Mouse (Mus musculus) T-helper 1 cell (primary cell): ENCODE measurements at regions not wholly inside any gene's neighbourhood (a gene's known extent, or its start where the extent isn't known, plus 50 kb on each side); places are given as distances from the start of the nearest gene placed in this dataset.

Experiments
- in situ Hi-C: fragments of 300-600 bp; cut with MboI, MseI; formaldehyde crosslinking; loops from one replicate; pipeline ENCODE4 v1.15.1; 2025; ENCODE audit warnings: high pct_unique_total_duplicates

DNA sequence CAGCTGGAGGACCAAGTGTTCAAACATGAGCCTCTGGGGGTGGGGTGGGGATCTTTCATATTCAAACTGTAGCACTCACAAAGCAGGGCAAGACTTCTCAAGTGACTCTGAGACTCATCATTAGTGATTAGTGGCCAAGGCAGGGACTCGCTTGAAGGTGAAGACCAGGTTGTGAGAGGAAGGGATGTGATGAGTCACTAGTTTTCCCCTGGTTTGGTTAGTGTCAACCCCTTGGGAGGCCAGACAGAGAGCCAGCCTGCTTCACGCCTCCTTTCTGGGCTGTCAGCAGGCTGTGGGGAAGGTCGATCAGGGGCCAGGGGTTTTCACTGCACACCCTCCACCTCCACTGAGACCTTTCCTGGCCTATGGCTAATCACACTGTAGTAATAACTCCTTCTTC is 65.2 kb downstream of the Slc30a10 start:
- in situ Hi-C loops: no loop called here

DNA sequence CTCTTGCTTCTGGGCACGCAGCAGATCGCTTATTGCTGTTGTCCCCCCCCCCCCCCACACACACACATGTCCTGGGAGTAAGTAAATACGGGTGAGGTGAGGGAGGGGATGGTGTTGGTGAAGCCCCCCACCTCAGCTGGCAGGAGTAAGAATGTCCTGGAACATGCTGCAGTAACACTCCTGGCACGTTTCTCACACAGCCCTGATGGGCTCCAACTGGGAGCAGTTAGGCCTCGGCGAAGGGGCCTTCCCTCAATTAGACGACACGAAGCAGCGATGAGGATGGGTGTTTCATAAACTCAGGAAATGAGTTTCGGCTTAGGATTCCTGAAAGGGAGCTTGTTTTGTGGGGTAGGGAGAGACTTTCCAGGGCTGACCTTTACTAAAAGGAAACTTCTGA is 69.4 kb downstream of the Slc30a10 start:
- in situ Hi-C loops: no loop called here

DNA sequence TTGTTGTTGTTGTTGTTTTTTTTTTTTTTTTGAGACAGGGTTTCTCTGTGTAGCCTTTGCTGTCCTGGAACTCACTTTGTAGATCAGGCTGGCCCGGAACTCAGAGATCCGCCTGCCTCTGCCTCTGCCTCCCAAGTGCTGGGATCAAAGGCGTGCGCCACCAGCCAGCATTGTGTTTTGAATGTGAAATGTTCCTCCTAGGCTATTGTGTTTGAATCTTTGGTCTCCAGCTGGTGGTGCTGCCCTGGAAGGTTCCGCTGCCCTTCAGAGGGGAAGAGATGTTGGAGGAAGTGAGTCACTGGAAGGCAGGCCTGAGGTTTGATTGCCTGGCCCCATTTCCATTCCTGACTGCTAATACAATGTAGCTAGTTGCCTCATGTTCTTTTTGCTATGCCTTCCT is 78.8 kb downstream of the Slc30a10 start:
- in situ Hi-C loops: loop anchor here (10.0 to 25.0 kb wide), 2 partner anchors 1179 to 1651 kb away; partner anchors contain the start of gene Tgfb2

DNA sequence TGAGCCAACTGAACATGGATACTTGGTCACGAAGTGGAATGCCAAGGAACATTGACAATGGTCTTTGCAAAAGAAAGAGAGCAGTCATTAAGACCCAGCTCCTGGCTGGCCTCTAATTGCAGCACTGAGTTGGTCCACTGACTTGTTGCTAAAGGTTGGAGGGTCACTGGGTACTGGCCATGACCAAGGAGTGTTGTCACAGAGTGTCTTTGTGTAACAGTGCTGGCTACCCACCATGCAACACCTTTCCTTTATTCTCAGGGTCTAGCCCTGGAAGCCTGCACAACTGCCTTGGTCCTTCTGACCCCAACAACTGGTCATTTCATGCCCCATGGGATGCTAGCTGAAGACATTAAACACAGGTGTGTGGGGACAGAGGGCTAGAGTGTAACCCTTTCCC is 79.5 kb downstream of the Slc30a10 start:
- in situ Hi-C loops: loop anchor here (10.0 to 25.0 kb wide), 2 partner anchors 1178 to 1651 kb away; partner anchors contain the start of gene Tgfb2

DNA sequence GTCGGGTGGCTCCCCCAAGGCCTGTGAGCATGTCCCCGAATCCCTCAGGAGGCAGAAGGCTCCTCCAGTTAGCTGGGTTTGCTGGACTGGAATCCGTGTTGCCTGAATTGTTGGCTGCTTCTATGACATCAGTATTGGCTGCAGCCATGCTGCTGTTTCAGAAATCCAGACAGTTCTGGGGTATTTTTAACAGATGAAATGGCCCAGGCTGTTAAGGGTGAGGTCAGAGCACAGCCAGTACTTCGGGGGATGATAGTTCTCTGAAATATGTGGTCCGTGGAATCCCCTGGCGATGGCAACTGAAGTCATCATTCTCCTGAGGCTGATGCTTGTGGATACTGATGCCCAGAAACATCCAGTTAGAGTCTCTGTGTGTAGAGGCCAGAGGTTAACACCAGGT is 80.7 kb downstream of the Slc30a10 start:
- in situ Hi-C loops: loop anchor here (10.0 to 25.0 kb wide), 2 partner anchors 1177 to 1649 kb away; partner anchors contain the start of gene Tgfb2

DNA sequence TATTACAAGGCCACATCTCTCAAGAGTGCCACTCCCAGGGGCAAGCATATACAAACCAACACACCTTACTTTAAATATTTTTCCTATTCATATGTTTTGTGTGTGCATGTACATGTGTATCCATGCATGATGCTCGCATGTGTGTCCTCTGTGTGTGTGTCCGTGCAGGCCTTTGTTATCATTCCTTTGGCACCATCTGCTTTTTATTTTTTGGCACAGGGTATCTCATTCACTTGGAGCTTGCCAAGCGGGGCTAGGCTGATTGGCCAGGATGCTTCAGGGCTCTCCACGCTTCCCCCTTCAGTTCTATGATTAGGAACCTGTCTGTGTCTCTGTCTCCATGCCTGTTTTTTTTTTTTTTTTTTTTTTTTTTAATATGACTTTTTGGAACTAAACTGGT is 82.6 kb downstream of the Slc30a10 start:
- in situ Hi-C loops: loop anchor here (10.0 to 25.0 kb wide), 2 partner anchors 1175 to 1648 kb away; partner anchors contain the start of gene Tgfb2

DNA sequence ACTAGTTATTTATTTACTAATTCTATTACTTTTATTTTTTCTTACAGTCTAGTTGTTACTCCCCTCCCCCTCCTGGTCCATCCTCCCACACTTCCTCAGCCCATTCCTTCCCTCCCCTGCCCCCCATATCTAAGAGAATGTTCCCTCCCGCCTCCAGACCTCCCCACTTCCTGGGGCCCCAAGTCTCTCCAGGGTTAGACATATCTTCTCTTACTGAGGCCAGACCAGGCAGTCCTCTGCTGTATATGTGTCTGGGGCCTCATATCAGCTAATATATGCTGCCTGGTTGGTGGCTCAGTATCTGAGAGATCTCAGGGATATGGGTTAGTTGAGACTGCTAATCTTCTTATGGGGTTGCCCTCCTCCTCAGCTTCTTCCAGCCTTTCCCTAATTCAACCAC is 84.8 kb downstream of the Slc30a10 start:
- in situ Hi-C loops: loop anchor here (10.0 to 25.0 kb wide), 2 partner anchors 1173 to 1645 kb away; partner anchors contain the start of gene Tgfb2

DNA sequence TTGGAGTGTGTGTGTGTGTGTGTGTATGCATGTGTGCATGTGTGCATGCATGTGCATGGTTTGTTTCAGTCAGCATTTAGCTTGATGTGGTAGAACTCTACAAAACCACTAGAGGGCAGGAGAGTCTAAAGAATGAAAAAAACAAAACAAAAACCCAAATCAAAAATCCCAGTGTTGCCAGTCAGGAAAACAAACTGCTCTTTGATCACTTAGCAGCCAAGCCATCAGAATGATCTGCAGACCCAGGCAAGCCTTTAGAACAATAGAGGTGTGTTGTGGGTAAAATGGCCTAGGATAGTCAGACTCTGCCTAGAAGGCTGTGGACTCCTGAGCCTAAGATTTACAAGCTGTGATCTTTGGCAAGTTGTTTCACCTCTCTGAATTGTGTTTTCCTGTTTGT is 91.7 kb downstream of the Slc30a10 start:
- in situ Hi-C loops: loop anchor here (25.0 kb wide), 1 partner anchor 1166 kb away; the partner anchor contains the start of gene Tgfb2

DNA sequence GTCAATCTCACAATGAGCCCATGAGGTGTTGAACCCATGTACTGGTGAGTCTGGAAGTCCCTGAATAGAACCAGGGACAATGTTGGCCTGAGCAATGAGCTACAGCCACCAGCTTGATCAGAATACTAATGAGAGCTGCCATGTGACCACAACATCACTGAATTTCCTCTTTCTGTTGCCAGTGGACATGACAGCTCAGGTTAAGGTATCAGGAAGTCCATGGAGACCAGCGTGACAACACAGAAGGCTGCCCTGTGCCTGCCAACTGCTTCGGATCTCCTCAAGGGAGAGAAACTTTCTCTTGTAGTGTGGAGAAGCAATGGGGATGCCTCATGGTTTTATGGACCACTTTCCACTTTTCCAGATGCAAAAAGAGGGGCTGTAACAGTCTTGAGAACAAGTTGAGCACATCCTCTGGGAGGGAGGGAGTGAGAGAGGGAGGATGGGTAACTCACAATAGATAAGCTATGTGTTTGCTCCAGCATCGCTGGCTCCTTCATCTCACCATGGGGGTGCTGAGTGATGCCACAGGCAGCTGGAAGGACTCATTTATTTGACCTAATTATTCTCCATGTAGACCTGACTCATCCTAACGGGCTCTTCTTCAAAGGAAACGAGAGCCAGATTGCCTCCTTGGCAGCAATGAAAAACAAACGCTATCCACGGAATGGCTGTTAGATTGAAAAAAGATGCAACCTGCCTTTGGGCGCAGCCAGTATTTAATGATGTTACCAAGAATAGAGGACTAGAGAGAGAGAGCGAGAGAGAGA is 118.3 kb downstream of the Slc30a10 start:
- in situ Hi-C loops: no loop called here

DNA sequence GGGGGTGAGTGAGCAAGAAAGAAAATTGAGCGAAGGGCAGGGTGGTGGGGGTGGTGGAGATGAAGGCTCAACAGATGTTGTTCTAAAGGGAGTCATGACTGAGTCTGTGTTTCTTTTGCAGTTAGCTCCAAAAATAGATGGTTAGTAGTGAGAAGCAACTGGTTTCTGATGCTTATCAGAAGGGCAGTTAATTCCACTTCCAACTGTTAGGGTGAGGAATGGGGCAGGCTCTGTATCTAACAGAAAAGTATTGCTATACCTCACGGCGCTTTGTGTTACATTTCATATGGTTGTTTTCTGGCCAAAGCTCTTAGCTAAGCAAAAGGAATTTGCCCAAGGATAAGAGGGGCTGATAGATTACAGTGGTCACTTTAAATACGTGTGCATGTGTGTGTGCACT is 120.3 kb downstream of the Slc30a10 start:
- in situ Hi-C loops: no loop called here

DNA sequence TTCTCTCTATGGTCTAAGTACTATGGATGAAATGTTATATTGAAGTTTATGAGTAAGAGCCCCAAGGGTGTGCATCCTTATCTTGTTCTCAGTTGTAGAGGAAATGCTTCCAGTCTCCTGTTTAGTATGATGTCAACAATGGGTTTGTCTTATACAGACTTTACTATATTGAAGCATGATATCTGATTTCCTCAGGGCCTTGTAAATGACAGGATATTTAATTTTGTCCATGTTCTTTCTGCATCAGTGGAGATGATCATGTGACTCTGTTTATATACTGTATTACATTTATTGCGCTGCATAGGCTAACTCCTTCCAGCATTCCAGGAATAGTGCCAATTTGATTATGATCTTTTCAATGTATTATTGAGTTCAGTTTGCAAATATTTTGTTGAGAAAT is 125.2 kb downstream of the Slc30a10 start:
- in situ Hi-C loops: no loop called here

DNA sequence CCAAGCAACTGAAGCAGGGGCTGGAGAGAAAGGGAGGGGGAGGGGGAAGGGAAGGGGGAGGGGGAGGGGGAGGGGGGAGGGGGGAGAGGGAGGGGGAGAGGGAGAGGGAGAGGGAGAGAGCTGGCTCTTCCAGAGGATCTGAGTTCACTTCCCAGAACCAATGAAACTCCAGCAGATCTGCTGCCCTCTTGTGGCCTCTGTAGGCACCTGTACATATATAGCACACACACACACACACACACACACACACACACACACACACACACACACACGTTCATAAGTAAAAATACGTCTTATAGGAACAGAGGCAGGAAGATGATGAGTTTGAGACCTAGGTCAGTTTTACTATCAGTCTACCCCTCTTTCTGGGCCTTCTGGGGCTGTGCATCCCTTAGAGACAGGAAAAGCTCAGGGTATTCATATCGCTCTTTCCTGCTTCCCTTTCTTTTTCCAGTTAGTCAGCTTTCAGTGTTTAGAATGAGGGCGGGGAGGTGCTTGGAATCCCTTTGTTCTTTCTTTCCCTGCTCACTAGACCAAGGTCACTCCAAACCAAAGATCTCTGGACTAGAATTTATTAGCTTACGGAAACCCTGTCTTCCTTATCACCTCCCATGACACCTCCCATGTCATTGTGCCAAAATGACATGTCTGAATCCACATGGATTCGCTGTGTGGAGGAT is 130.7 kb downstream of the Slc30a10 start:
- in situ Hi-C loops: no loop called here

DNA sequence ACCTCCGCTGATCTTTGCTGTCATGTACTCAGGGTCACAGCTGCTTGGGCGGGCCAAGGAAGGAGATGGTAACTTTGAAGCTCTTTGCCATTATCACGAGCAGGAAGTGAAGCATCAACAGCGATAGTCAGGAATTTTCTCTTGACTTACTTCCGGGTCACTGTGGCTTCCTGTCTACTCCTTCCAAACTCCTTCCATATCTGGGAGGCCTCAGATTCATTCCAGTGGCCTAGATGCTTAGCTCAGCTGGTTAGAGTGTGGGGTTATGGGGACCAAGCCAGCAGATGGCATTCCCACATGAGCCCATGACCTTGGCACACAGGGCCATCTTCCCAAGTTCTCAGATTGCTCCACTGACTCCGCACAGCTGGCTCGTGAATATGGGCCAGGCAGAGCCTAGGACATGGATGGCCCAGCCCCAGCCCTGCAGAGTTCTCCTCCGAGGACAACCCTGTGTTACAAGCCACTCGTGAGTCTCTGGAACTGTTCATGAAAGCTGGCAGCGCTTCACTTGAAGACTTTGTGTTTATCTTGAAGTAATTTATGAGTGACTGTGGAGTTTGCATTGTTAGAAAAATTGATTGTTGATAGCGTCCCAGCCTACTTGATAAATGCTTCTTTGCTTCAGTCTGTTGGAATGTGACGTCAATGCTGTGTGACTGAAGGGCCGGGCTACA is 133.2 kb downstream of the Slc30a10 start:
- in situ Hi-C loops: no loop called here

DNA sequence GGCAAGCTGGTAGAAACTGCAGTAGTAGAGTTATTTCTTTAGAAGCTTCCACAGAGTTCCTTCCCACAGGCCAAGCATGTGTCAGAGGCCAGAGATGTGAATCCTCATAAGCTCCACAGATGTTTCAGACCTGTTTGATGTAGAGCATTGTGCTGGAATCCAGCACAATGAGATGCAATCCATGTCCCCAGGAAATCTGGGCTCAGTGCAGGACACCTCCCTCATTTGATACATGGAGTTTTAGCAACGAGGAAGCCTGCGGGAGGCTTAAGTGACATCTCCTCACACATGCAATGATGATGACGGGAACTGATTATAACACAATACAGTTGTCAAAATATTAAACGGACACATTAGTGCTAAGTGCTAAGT is 133.7 kb downstream of the Slc30a10 start:
- in situ Hi-C loops: no loop called here

DNA sequence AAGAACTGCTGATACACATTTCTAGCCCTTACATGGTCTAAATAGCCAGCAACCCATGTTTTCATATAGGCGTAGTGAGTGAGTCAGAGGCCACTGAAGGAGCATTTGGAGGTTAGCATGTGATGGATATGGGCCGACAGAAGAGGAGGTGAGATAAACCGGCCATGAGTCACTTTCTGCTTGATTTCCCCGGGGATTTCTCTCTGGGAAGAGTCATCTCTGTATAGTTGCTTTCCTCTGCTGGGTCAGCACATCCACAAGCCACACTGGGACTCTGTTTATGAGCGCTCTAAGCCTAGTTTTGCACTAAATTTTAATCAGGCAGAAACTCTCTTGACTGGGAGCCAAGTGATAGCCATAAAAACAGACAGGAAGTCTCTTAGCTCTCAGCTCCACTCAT is 142.2 kb downstream of the Slc30a10 start:
- in situ Hi-C loops: no loop called here

DNA sequence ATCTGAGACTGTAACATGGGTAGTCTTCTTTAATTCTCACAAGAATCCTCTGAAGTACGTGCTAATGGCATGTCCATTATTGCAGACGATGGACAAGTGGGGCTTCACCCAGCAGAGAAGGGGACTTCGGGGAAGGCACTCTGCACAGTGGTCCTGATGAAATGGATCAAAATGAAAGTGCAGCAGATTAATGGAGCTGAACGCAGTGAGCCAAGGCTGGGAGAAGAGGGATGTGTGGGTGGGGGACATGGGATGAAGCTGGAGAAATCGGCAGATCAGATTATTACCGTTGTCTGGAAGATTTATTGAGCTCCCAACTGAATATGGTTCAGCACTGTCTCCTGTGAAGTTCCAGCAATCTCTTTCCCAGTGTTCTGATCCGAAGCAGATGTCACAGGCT is 143.9 kb downstream of the Slc30a10 start:
- in situ Hi-C loops: no loop called here

DNA sequence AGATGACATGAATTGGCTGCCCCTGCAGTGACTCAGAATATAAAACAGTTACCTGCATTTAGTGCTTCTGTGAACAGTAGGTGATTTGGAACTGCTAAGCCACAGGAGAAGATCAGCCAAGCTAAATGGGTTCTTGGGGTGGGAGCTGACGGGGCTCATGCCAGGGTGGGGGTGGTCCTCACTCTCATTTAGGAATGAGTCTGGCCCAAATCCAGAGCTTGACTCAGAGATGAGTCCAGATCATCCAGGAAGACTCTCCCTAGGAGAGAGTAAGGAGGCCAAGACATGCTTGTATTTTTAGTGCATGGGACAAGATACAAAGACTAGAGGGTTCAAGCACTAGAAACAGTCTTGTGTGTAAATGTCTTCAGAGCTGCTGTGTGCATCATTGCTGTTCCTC is 146.5 kb downstream of the Slc30a10 start:
- in situ Hi-C loops: no loop called here

DNA sequence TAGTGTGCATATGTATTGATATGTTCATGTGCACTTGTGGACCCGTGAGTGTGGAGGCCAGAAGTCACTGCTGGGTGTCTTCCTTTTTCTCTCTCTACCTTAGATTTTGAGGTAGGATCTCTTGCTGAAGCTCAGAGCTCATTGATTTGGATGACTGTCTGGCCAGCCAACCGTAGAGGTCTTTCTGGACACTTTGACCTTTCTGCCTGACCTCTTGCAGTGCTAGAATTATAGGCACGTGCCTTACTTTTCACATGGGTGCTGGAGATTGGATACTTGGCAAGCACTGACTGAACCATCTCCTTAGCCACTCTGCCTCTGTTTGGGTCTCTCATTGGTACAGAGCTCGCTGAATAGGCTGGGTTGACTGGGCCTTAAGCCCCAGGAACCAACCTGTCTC is 151.3 kb downstream of the Slc30a10 start:
- in situ Hi-C loops: no loop called here

DNA sequence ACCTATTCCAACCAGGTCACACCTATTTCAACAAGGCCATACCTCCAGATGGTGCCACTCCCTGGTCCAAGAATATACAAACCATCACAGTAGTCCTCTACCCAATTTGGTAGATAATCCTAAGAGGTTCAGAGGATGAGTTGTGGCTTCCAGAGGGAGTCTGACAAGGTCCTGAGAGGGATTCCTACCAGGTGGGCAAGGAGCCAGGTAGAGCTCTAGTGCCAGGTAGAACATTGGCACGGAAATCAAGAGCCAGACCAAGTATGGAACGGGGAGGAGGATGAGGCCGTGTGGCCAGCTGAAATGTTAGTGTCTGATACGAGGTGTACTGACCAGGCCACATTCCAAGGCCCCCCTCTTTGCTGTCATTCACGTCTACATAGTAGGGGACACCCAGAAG is 153.0 kb downstream of the Slc30a10 start:
- in situ Hi-C loops: no loop called here

DNA sequence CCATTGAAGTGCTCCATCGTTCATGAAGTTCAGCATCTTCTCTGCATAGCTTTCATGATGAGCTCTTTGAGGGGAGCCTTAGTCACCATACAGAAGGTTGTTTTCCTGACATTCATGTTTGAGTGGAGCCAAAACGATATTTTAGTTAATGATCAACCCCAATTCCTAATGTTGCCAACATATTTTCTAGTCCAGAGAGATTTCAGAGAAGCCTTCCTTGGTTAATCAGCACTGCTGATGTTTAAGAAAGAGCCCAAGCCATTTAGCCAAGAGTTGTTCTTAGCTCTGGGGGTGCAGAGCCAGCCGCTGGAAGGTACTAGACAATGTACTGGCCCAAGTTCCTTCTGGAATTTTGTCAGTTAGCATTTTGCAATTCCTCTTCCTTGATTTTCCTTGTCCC is 153.8 kb downstream of the Slc30a10 start:
- in situ Hi-C loops: no loop called here

DNA sequence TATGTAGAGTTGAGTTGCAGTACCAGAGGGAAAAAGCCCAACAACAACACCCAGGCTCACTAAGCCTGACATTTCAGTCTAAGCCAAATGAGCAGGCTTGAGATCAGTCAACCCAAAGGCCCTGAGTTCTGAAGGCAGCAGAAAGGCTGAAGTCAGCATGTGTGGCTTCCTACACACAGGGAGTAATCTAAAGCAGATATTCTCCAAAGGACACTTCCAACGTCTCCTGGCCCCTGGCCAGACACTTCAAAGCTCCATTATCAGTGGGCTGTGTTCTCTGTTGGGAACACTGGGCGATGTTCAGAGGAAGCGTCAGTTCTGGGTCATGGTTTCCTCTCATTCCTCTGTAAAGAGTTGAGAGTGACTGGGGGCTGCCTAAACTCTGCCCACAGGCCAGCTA is 155.9 kb downstream of the Slc30a10 start:
- in situ Hi-C loops: no loop called here

DNA sequence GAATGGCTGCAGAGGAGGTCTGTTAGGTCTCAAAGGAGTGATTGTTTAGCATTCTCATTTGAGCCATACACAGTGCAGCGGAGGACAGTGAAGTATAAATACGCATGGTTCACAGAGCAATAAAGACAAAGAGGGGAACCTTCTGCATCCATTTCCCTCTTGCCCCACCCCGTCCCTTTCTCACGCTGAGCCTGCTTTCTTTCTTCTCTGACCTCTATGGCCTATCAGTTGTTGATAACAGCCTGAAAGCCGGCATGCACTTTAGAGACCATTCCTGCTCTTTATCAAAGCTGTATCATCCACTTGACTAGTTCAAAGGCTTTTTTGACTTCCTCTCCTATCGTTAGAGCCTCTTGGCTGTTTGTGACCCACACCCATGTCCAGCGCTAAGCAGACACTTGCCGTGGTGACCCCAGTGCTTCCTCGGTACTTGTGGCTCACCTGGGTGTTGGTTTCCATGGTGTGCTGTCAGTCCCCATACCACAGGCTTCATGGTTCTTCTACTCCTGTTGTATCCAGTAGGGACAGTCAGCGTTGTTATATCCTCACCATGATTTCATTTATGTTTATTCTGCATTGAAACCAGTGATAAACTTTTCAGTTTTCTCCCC is 161.3 kb downstream of the Slc30a10 start:
- in situ Hi-C loops: no loop called here
